Mouse (Mus musculus) liver, embryonic 14.5 days (tissue): Measurements from ENCODE around the gene Amy1.

Source experiments
- CTCF ChIP-seq: IDR thresholded peaks from 2 replicates; pipeline ENCODE4 v1.5.1; 2016; ENCODE audit warnings: antibody characterized with exemption, low read depth, control low read depth
- EP300 ChIP-seq: IDR thresholded peaks from 2 replicates; pipeline ENCODE4 v1.6.1; 2016; ENCODE audit warnings: antibody characterized with exemption, low read depth

DNA sequence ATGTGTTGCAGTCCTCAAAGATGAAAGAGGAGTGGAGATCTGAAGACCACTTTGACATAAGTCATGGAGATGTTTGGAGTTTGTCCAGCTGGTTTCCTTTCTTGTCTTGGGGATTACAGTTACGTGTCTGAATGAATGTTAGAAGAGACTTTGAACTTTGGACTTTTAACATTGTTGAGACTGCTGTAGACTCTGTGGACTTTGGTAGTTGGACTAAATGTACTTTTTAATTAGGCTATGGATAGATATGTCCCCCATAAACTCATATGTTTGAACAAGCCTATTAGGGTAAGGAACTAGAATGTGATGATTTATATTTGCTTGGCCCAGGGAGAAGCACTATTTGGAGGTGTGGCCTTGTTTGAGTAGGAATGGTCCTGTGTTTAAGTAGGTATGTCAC is 33.0 kb upstream of the Amy1 start:
- TF ChIP-seq CTCF, result no peak
- TF ChIP-seq EP300, result no peak
